Mouse (Mus musculus) ES-CJ7 (cell line): ENCODE data around the gene Rps16.

Experiments
- DNase-seq: peaks from one replicate; pipeline ENCODE4 v3.0.0; 2011; ENCODE audit warnings: low read depth, low spot score

Gene Rps16

GRCm38 (mm10) chr7:28373131-28373581 lies 22.7 kb downstream of the Rps16 start:
- peak; percentile 83 for DNase-seq

GRCm38 (mm10) chr7:28373891-28374495 lies 23.5 kb downstream of the Rps16 start:
- no peak for DNase-seq

GRCm38 (mm10) chr7:28374647-28375046 lies 24.2 kb downstream of the Rps16 start:
- DNase-seq = no peak

- peak; percentile 90 for DNase-seq
Observed at GRCm38 (mm10) chr7:28375176-28375921, 24.9 kb downstream of the Rps16 start.

- DNase-seq = peak; percentile 87
Observed at GRCm38 (mm10) chr7:28376011-28376771, 25.7 kb downstream of the Rps16 start.

- DNase-seq = no peak
Observed at GRCm38 (mm10) chr7:28377190-28378065, 27.0 kb downstream of the Rps16 start.

- DNase-seq = no peak
Observed at GRCm38 (mm10) chr7:28378066-28378690, 27.7 kb downstream of the Rps16 start.

- DNase-seq = peak; percentile 95
Observed at GRCm38 (mm10) chr7:28378769-28379651, 28.6 kb downstream of the Rps16 start.

GRCm38 (mm10) chr7:28380237-28381016 lies 30.0 kb downstream of the Rps16 start, which contains the start of gene Zfp36:
Zfp36 (minus strand) TSS chr7:28380253.
- no peak for DNase-seq

GRCm38 (mm10) chr7:28381017-28381790 lies 30.8 kb downstream of the Rps16 start:
- peak; percentile 70 for DNase-seq

- DNase-seq = peak; percentile 74
Observed at GRCm38 (mm10) chr7:28381938-28382337, 31.5 kb downstream of the Rps16 start.

GRCm38 (mm10) chr7:28382347-28382951 lies 32.0 kb downstream of the Rps16 start:
- DNase-seq = no peak

GRCm38 (mm10) chr7:28382981-28383396 lies 32.5 kb downstream of the Rps16 start:
- no peak for DNase-seq

GRCm38 (mm10) chr7:28383606-28384005 lies 33.2 kb downstream of the Rps16 start:
- DNase-seq = no peak

- no peak for DNase-seq
Observed at GRCm38 (mm10) chr7:28384162-28384561, 33.7 kb downstream of the Rps16 start.

GRCm38 (mm10) chr7:28385196-28385595 lies 34.7 kb downstream of the Rps16 start:
- no peak for DNase-seq

GRCm38 (mm10) chr7:28386007-28386406 lies 35.6 kb downstream of the Rps16 start:
- no peak for DNase-seq

GRCm38 (mm10) chr7:28386462-28386861 lies 36.0 kb downstream of the Rps16 start:
- peak; percentile 92 for DNase-seq
